27 mouse cellular contexts compared by ENCODE assay signal in genomic region chr1:51094713-51095112, GRCm38 (mm10).
DNase-seq lines count a peak whose midpoint lies in the region; ATAC-seq and TF ChIP-seq lines count a peak whose summit lies in the region.
"Had no signal": no experiment of that assay in that cellular context is flagged by ENCODE, and none has a peak within 500 bp of the region (broad histone marks: within the 10 kb centered on the region; RNA-seq: fewer than 3 reads in every experiment).

No protein-coding gene starts in this region.

- peak; percentile 37; the same call in 1 of the 2 replicates for ATAC-seq in forebrain, embryonic 14.5 days
- ATAC-seq in forebrain, postnatal 0 days = no peak
- ATAC-seq: CD4-positive, CD25-positive, alpha-beta regulatory T cell, adult 4 months; hindbrain, embryonic 16.5 days; intestine, embryonic 15.5 days had no signal

- no peak overlapping the region for H3K27ac ChIP-seq in forebrain, embryonic 14.5 days (ENCODE audit: low read depth, low read length)
- H3K27ac ChIP-seq in forebrain, postnatal 0 days (ENCODE audit: low read depth, low read length) = no peak overlapping the region
- H3K27ac ChIP-seq: embryonic facial prominence, embryonic 10.5 days; embryonic facial prominence, embryonic 13.5 days; heart, embryonic 15.5 days; hindbrain, embryonic 10.5 days; hindbrain, embryonic 13.5 days; intestine, embryonic 15.5 days had no signal

- H3K36me3 ChIP-seq in forebrain, embryonic 14.5 days (ENCODE audit: control insufficient read depth, insufficient read depth, low read length) = no peaks in the 10 kb centered on the region
- no peaks in the 10 kb centered on the region for H3K36me3 ChIP-seq in forebrain, postnatal 0 days (ENCODE audit: insufficient read depth)
- H3K36me3 ChIP-seq: embryonic facial prominence, embryonic 10.5 days; embryonic facial prominence, embryonic 13.5 days; heart, embryonic 12.5 days; heart, embryonic 15.5 days; hindbrain, embryonic 10.5 days; hindbrain, embryonic 13.5 days; intestine, embryonic 15.5 days had no signal

- H3K9ac ChIP-seq in forebrain, embryonic 14.5 days (ENCODE audit: low read length) = no peak overlapping the region
- no peak overlapping the region for H3K9ac ChIP-seq in forebrain, postnatal 0 days
- H3K9ac ChIP-seq: embryonic facial prominence, embryonic 13.5 days; heart, embryonic 12.5 days; heart, embryonic 15.5 days; hindbrain, embryonic 13.5 days; intestine, embryonic 15.5 days had no signal

- H3K9me3 ChIP-seq in forebrain, embryonic 14.5 days (replicated peaks; ENCODE audit: control insufficient read depth, low read length) = no peaks in the 10 kb centered on the region
- no peaks in the 10 kb centered on the region for H3K9me3 ChIP-seq in forebrain, postnatal 0 days (ENCODE audit: low read length)
- H3K9me3 ChIP-seq: embryonic facial prominence, embryonic 10.5 days; embryonic facial prominence, embryonic 13.5 days; heart, embryonic 12.5 days; heart, embryonic 15.5 days; hindbrain, embryonic 10.5 days; hindbrain, embryonic 13.5 days; intestine, embryonic 15.5 days had no signal

- 32% methylated on average over 2 of the region's 2 CpGs for WGBS in forebrain, embryonic 14.5 days
- 32% methylated on average over 2 of the region's 2 CpGs for WGBS in forebrain, postnatal 0 days

- no peaks in the 10 kb centered on the region; the same call in 1 of the 2 replicates for H3K4me1 ChIP-seq in forebrain, embryonic 14.5 days (ENCODE audit: control insufficient read depth, insufficient read depth, low read length)
- no peaks in the 10 kb centered on the region for H3K4me1 ChIP-seq in forebrain, postnatal 0 days (ENCODE audit: insufficient read depth)
- H3K4me1 ChIP-seq: embryonic facial prominence, embryonic 13.5 days; heart, embryonic 12.5 days; heart, embryonic 15.5 days; intestine, embryonic 15.5 days had no signal

- H3K27me3 ChIP-seq in forebrain, embryonic 14.5 days (replicated peaks; ENCODE audit: control insufficient read depth, insufficient read depth, low read length) = no peaks in the 10 kb centered on the region
- H3K27me3 ChIP-seq in forebrain, postnatal 0 days (ENCODE audit: insufficient read depth, low read length) = no peaks in the 10 kb centered on the region
- H3K27me3 ChIP-seq: embryonic facial prominence, embryonic 13.5 days; heart, embryonic 12.5 days; heart, embryonic 15.5 days; hindbrain, embryonic 13.5 days; intestine, embryonic 15.5 days had no signal

- no peak for TF ChIP-seq CTCF in forebrain, postnatal 0 days (IDR thresholded peaks at IDR 0.05; ENCODE audit: low read depth)

- H3K4me3 ChIP-seq in forebrain, embryonic 14.5 days (ENCODE audit: low read depth, low read length) = no peak overlapping the region
- H3K4me3 ChIP-seq in forebrain, postnatal 0 days (ENCODE audit: low read depth, low read length) = no peak overlapping the region
- H3K4me3 ChIP-seq: embryonic facial prominence, embryonic 10.5 days; embryonic facial prominence, embryonic 13.5 days; erythroblast, embryonic 14.5 days; heart, embryonic 12.5 days; heart, embryonic 15.5 days; hindbrain, embryonic 10.5 days; hindbrain, embryonic 13.5 days; intestine, embryonic 15.5 days had no signal

- H3K4me2 ChIP-seq in forebrain, embryonic 14.5 days (ENCODE audit: low read length) = no peak overlapping the region
- no peak overlapping the region for H3K4me2 ChIP-seq in forebrain, postnatal 0 days (ENCODE audit: low read depth)
- H3K4me2 ChIP-seq: embryonic facial prominence, embryonic 13.5 days; heart, embryonic 12.5 days; heart, embryonic 15.5 days; hindbrain, embryonic 13.5 days; intestine, embryonic 15.5 days had no signal

- DNase-seq in forebrain, embryonic 14.5 days (ENCODE audit: low spot score) = no peak
- no peak for DNase-seq in forebrain, postnatal 0 days
- peak; percentile 58 for DNase-seq in Muller cell, postnatal 12 days (ENCODE audit: inconsistent ontology term)
- DNase-seq in R1 (ENCODE audit: low read depth, low spot score) = peak; percentile 34
- DNase-seq in retina, postnatal 1 day = peak; percentile 41
- DNase-seq in cerebellum, postnatal 4 days (ENCODE audit: low spot score in 2 of 2) = no peak
- DNase-seq: adrenal gland, adult 2 months; adrenal gland, postnatal 14 days; cerebellum, adult 11 months; cerebellum, adult 2 months; cerebellum, adult 9-11 months; cerebellum, postnatal 25 days; embryo, embryonic 11 days; gastrocnemius, postnatal 25 days; heart, adult 18-20 months; heart, postnatal 10 days; heart, postnatal 36 days had no signal

Comparison
In these comparisons a context has a peak if more than half of its experiments do, and no peak if none do; other contexts are left out.
1. DNase-seq: peak in Muller cell, postnatal 12 days (single experiment), R1 (single experiment) and retina, postnatal 1 day (single experiment); none in forebrain, embryonic 14.5 days (single experiment), forebrain, postnatal 0 days (single experiment) and cerebellum, postnatal 4 days (0 of 2).